Mouse (Mus musculus) adrenal gland (tissue): ENCODE measurements around the gene Pea15a.

Experiments
- intact Hi-C: fragments of 180-260 bp; cut with DNase I; formaldehyde crosslinking; loops from one replicate; pipeline ENCODE4 v1.15.1; 2025

Pea15a gene

DNA sequence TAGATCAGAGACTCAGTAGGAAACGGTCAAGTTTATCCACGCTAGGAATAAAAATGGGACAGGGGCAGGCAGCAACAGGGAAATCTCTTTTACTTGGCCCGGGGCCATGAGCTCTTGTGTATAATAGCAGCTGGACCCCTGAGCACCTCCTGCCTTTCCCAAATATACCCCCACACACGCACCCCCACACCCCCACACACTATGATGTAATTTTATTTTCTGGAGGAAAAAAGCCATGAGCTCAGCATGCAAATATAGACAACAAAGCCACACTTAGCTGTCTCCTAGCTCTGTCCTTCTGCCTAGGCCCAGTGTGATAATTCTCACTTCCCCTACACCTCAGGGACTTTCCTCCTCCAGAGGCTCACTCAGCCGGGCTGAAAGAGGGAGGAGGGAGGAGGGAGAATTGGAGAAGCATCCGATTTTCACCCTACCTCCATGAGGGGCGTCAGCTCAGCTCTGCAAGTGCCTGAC lies 544 bp upstream of the Pea15a start:
- intact Hi-C loops = loop anchor here (5.0 kb wide), 1 partner anchor 55 kb away; no protein-coding TSS in a partner anchor

DNA sequence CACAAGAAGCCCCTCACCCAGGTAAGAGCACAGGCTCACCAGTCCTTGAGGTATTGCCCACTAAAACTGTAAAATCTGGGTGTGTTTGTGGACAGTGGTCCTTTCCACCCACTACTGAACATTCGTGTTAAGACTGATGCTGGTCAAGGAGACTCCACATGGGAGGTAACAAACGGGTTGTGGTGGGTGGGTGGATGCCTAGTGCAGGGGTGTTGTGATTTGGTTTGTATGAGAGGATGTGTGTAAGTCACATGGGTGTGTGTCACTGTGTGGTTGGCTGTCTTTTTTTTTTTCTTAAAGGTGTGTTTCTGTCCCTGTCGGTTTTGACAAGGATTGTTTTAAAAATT lies 890 bp downstream of the Pea15a start:
- intact Hi-C loops = loop anchor here (5.0 kb wide), 1 partner anchor 53 kb away; no protein-coding TSS in a partner anchor

DNA sequence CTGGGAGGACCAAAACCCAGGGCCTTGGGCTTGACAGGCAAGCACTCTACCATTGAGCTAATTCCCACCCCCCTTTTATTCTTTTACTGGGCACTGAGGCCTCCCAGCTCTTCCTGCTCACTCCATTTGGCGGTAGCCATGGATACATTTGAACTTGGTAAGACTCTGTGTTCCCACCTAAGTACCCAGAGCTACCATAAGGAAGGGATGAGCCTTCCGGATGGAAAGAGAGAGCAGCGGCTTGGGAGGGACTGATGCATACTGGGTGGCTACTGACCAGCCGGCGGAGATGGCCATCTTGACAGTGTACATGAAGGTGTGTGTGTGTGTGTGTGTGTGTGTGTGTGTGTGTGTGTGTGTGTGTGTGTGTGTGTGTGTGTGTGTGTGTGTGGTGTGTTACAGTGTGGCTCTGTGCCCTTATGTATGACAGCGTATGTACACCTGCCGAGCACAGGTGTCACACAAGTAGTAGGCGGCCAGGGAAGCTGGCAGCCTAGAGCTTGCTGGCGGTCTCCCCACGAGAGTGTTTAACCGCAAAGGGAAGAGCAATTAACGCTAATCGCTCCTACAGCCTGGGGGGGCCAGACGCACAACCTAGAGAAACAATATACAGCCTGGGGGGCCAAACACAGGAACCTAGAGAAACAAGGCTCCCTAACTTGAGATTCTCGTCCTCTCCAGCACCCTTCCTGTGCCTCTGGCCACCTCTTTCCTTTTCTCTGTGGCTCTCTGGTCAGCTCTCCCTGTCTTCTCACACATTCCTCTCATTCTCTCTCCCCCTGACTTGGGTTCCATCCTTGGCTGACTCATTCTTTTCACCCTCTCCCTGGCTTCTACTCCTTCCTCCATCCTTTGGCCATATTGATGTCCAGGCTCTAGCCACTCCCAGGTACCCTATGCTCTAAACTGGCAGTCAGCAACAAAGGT lies 1.5 kb downstream of the Pea15a start:
- intact Hi-C loops = loop anchor here (5.0 kb wide), 1 partner anchor 53 kb away; no protein-coding TSS in a partner anchor

DNA sequence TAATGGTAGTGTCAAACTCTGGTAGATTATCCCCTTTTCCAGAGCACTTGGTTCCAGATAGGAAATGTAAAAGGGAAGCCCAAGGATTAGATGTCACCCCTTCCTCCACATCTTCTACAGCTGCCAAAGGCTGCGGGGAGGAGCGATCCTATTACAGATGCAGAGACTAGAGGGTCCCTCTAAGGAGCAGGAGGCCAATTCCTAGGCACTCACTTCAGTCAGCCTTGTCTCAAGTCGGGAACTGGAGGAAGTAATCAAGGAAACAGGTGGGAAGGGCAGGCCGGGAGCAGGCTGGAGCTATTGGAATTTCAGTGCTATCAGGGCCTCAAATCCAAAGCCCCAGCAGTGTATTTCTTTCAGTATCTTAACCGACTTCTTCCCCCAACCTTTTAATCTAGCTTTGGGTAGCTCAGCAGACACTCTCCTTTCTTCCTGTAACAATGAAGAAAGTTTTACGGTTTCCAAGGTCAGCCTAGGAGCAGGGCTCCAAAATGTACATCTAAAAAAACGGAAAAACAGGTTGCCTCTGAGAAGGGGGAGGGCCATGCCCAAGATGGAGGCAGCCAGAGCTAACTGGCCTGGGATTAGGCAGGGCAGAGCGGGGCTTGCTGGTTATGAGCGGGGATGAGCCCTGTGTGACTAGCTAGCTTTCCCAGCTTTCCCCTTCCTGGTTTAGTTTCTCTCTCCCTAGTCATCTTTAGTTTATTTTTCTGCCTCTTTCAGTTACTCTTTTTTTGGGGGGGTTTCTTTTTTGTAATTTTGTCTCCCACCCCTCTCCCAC lies 2.4 kb downstream of the Pea15a start:
- intact Hi-C loops = no loop called here

DNA sequence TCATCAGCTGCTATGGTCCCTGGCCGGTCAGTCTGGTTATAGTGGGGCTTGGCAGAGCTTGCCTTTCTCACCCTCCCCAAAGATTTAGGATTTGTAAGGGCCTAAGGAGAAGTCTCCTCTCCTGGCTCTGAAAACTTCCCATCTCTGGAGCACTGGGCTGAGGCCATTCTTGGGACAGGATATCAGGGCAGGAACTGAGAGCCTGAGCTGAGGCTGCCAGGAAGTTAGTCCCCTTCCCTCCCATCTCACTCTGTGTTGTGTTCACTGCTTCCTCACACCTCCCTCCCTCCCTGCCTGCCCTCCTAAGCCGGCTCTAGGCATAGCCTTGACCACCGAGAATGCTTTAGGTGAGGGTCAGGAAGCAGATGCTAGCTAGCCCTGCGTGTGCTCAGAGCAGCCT lies 3.0 kb downstream of the Pea15a start:
- intact Hi-C loops = no loop called here

DNA sequence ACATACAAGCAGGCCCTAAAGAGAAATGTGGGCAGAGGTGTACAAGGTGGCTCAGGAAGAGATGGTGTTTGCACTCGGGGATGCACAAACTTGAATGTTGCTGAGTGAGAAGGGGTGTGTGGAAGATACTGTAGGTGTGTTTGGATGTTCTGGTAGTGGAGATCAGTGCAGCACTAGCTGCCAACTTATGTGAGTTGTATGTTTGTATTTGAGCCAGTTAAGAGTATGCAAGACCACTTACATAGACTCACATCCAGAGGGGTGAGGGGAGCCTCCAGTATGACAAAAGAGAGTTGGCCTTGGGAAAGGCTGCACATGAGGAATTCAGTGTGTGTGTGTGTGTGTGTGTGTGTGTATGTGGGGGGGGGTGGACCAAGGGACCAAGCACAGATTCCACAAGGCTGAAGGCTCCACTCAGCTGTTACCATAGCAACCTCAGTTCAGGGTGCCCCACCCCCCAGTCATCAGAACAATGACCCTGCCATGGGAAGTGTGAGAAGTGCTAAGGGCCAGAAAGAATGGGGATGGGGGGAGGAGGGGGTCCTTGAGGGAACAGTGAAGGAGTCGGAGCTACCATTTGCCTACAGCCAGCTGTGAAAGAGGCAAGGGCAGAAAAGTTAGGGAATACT lies 3.6 kb downstream of the Pea15a start:
- intact Hi-C loops = no loop called here

DNA sequence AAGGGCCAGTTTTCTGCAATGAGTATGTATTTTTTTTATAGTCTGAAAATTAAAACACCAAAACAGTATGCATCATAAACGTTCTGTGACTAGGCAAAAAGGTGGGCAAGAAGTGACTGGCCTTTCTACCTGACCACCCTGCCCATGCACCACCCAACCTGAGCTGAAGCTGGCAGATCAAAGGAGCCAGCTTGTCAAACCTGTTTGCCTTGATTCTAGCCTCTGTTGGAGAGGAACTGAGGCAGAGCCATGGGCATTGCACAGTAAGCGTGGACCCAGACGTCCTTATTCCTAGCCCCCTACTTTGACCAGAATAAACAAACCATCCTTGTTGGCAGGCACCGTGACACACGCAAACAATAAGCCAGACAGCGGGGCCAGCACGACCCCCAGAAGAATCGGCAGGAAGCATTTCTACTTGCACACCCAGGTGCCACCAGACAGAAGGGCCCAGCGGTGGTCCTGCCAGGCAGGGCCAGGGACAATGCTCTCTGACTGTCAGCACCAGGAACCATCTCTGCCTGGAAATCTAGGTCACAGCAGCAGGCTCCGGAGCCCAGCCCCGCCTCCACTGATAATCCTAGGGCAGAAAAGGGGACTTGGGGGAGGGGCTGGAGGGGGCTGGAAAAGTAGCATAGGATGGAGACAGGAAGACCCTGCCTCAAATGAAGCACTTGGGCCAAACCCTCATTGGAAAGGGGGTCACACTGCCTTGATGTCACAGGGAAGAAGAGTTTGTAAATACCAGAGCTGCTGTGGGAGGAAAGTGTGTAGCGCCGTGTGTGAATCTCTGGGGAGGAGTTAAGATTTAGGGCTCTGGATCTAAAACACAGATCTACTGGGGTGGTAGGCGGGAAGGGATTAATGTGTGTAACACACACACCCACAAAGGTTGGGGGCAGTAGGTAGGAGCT lies 4.4 kb downstream of the Pea15a start:
- intact Hi-C loops = no loop called here

DNA sequence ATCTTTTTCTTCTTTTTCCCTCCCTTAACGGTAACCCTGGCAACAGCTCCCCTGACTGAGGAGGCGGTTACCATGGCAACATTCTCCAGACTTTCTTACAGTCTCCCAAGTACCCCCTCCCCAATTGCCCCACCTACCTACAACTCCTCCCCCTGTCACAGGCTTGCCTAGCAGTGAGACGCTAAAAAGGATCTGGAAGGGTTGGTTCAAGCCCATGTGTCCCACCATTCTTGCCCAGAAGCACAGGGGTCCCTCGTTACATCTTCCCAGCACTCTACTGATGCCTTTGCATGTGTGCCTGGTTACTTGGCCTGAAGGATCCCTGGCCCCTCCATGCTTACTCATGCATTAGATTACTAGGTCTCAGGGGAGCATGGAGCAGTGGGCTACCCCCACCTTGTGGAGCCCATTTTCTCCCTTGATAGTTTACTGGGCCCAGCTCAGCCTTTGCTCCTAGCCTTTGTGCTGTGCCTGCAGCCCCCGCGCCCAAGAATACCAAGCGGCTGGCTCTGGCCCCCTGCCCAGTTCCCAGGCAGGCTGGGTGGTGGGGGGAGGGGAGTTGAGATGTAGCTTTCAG lies 5.6 kb downstream of the Pea15a start:
- intact Hi-C loops = no loop called here

DNA sequence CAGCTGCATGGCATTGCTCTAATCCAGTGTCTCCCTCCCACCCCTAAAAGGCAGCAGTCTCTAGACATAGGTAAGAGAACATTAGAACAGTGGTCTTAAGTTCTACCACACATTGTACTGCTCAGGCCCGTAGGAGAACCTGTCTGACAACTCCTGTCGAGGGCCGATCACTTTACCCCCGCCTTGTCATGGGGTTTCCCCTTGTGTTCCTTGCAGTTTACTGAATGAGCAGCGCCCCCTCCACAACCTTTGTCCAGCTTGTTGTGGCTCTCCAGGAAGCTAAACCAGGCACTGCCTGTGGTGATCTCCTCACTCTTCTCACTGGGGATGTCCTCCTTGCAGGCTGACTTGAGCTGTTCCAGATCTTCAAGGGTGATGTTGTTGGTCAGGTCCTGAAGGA lies 6.4 kb downstream of the Pea15a start:
- intact Hi-C loops = no loop called here

DNA sequence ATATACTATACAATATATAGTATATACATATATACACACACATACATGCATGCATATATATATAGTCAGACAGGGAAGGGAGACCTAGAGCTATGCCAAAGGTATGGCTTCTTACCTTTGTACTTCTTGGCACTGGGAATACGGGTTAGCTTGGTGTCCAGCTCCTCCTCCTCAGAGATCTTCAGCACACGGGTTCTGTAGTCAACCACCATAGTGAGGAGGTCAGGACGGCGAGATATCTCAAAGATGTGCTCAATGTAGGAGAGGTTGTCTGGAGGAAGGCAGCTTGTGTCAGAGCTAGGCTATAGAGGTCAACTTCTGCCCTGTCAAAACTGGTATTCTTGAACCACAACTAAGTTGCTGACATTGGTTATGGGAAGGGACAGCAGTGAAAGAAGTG lies 7.6 kb downstream of the Pea15a start:
- intact Hi-C loops = no loop called here

DNA sequence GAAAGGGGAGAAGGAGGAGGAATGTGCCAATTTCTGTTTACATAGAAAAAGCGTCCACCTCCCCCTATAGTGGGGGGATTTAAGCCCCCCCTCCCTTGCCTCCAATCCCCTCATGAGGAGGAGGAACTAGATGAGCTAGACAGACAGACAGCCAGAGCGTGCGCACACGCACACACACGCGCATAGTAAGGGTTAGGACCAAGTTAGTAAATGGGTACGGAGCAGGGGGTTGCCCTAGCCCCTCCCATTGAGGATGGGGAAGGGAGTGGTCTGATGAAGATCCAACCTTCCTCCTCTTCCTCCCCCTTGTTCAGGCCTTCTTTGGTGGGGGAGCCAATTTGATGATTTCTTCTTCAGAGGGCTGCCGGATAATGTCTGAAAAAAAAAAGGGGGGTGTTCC lies 8.3 kb downstream of the Pea15a start:
- intact Hi-C loops = no loop called here

DNA sequence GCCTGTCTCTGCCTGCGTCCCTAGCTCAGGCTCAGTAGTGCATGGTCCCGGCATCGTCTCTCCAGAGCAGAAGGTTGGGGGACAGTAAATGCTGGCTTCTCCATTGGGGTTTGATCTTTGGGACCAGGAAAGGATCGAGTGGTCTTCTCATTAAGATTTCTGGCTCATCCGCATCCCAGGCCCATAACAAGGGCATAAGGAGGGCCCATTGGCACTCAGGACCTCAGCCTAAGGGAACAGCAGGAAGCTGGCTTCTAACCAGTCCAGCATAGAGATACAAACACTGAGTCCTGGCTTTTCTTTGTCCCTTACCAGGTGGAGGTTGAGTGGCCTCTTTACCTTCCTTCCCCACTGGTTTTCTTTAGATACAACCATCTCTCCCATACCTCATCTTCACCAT lies 8.8 kb downstream of the Pea15a start:
- intact Hi-C loops = no loop called here

DNA sequence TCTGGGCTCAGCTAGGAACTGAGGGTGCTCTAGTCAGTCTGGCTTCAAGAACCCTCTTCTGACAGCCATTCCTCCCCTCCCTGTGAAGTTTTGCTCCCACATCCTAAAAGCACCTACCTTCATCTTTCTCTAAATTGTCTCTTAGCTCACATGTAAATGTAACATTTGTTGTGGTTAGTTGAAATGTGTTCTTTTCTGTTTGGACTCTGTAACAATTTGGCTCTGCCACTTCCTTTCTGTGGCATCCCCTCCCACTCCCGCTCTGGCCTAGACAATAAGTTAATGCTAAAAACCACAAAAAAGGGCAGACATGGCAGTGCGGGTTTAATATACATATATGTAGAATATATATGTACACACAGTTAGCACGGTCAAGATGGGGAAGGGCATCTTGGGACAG lies 9.5 kb downstream of the Pea15a start:
- intact Hi-C loops = no loop called here

DNA sequence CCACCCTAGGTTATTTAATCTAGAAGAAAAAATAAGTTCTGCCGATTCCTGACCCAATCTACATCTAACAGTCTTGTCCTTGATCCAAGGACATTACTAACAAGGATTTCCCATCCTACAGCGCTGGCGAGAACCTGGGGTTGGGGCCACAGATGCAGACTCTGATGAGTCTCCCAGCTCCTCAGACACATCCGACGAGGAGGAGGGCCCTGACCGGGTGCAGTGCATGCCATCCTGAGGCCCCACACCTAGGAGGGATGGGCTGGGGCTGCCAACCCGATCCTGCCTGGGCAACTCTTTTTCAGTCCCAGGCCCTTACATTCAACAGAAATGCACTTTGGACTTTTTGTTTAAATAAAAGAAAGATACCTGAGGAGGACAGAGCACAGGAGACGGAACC lies 12.2 kb downstream of the Pea15a start:
- intact Hi-C loops = no loop called here

DNA sequence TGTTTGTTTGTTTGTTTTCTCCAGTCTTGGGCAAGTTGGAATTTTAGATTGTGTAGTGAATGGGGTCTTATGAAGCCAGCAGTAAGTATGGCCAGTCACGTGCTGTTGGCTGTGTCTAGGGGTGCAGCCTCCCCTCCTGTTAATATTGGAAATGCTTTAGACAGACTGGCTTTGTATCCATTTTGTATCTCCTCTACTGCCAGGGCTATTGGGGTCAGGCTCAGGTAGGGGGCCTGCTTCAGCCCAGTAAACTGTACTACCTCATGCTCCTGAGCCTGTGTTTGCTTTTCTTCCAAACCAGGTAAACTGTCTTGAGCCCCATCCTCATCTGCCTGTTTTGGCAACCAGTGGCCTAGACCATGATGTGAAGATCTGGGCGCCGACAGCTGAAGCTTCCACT lies 14.4 kb downstream of the Pea15a start:
- intact Hi-C loops = no loop called here

DNA sequence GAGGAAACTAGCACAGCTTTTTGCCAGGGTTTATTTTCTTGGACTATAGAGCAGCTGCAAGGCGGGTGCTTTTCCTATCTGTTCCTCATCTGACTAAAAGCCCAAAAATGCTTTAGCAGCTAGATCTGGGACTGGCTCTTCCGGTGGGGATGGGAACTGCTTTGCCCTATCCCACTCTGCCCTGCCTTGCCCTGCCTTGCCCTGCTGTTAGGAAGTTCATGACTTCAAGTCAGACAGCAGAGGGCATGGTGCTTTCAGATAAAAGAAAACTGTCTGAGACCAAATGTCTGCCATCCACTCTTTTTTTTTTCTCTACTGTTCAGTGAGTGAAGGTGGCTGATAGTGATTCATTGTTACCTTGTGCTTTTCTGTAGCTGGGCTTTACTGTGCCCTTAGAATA lies 15.0 kb downstream of the Pea15a start:
- intact Hi-C loops = no loop called here

DNA sequence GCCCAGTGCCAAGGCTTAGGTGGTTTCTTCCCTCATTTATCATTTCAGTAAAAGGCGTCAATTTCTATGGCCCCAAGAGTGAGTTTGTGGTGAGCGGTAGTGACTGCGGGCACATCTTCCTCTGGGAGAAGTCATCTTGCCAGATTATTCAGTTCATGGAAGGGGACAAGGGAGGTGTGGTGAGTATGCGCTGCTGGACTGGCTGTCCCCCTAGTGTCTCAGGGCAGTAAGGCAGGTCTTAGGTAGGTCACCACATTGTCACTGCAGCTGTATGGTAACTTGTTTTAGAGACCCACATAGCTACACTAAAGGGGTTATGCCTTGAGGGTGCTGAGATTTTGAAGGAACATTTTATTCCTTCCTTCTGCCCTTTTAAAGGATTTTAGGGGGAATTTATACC lies 17.7 kb downstream of the Pea15a start:
- intact Hi-C loops = loop anchor here (10.0 kb wide), 1 partner anchor 74 kb away; no protein-coding TSS in a partner anchor

DNA sequence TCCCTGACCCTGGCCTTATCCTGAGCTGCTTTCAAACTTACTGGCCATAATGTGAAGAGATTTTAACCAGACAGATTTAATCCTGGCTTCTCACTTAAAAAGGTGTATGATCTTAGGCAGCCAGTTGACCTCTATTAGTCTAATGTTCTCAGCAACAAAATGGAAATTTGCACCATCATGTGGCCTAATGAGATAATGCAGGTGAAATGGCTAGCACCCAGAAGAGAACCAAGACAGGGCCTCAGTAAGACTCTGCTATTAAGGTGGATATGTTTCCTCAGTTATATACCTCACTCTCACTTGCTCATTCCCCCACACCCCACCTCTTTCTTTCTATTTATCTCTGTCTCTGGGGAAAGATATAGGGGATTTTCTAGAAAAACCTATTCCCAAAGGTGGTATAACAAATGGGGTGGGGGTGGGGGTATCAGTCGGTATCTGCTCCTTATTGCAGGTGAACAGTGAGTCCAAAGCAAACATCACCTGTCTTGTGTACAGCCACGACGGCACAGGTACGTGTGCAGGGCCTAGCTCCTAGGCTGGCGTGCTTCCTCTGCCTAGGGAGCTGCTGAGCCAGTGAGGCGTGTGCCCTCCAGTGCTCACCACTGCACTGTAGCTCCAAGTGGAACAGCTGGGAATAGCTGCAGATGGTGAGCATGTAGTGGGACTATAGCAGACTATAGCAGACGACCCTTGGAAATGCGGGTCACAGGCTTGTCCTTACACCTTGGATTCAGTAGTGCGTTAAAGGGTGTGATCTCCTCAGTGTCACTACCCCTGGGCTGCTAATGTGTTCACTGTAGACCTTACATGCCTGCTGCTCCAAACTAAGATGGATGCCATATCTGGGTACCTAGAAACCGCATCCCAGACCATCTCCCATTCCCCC lies 20.0 kb downstream of the Pea15a start:
- intact Hi-C loops = loop anchor here (10.0 kb wide), 1 partner anchor 72 kb away; no protein-coding TSS in a partner anchor

DNA sequence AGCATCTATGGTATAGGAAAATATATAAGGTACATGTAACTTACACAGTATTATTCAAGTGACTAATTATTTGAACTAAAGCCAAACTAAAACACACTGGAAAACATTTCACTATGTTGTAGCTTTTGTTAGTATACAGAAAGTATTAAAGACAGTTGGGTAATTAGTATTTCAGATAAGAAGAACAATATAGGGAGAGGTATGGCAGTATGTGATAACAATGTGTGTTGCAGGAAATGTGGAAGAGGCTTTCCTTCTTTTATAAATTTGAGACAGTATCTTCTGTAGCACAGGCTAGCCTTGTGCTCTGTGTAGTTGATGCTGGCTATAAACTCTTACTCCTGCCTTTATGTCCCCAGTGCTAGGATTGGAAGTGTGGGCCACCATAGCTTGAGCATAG lies 22.7 kb downstream of the Pea15a start:
- intact Hi-C loops = loop anchor here (10.0 kb wide), 1 partner anchor 69 kb away; no protein-coding TSS in a partner anchor
